Mouse (Mus musculus): ENCODE measurements around the gene 9630041A04Rik. TPM values are rescaled to one million over a fixed set of nuclear protein-coding genes. Genes with fewer than 3 reads are reported as not detected.

Gene 9630041A04Rik
- polyA plus RNA-seq, 1 experiment: not detected

DNA sequence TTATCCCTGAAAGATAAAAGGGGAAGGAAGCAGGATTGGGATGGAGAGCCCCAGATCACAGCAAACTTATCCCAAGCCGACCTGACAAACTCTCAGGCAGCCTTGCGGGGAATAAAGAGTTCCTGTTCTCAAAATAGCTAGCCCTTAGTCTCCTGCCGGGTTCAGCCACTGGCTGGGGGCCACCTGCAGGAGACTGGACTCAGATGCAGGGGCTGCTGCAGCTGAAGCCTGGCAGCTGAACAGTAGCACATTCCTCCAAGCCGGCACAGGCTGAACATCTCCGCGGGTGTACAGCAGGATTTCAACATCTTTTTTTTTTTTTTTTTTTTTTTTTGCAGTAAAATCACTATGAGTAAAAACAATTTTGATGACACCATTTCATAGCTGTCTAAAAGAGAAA lies 110.2 kb downstream of the 9630041A04Rik start:
- TF ChIP-seq CTCF (IDR thresholded peaks at IDR 0.05; ENCODE audit: control insufficient read depth, insufficient read depth, insufficient replicate concordance, low read depth, low read length) (no peak), POLR2A (IDR thresholded peaks at IDR 0.05; ENCODE audit: control insufficient read depth, low read depth, low read length) (no peak)
- H3K36me3 ChIP-seq (ENCODE audit: control insufficient read depth, insufficient read depth, low read length): no peaks in the 10 kb centered on the region
- no peak overlapping the region for H3K4me3 ChIP-seq (ENCODE audit: control insufficient read depth, low read depth, low read length)
- no peak overlapping the region for H3K27ac ChIP-seq (ENCODE audit: control insufficient read depth, insufficient read depth, low read depth, low read length)
- no peaks in the 10 kb centered on the region for H3K27me3 ChIP-seq (ENCODE audit: control insufficient read depth, insufficient read depth, low read length)
- H3K4me1 ChIP-seq (ENCODE audit: control insufficient read depth, insufficient read depth, low read length): peaks cover 4% of the 10 kb centered on the region; the same call in 1 of the 2 replicates

DNA sequence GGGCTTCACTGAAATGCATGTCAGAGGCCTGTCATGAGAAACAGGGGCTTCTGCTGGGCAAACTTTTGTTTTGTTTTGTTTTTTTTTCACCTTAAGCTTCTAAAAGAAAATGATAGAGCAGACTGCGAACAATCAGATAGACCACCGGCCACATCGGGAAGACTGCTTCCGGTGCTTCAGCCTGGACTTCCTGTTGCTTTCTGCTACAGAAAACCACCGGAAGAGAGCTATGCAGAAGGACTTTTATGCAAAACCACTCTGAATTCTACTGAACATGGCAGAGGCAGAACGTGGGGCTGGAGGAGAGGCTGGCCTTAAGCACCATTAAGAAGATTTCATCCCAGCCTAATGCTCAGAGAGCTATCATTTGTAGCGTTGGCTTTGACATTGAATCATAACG lies 110.7 kb downstream of the 9630041A04Rik start:
- H3K36me3 ChIP-seq (ENCODE audit: control insufficient read depth, insufficient read depth, low read length): no peaks in the 10 kb centered on the region
- no peak for TF ChIP-seq CTCF (IDR thresholded peaks at IDR 0.05; ENCODE audit: control insufficient read depth, insufficient read depth, insufficient replicate concordance, low read depth, low read length)
- no peak for TF ChIP-seq POLR2A (IDR thresholded peaks at IDR 0.05; ENCODE audit: control insufficient read depth, low read depth, low read length)
- H3K4me1 ChIP-seq (ENCODE audit: control insufficient read depth, insufficient read depth, low read length): peaks cover 4% of the 10 kb centered on the region; the same call in 1 of the 2 replicates
- no peak overlapping the region for H3K4me3 ChIP-seq (ENCODE audit: control insufficient read depth, low read depth, low read length)
- H3K27me3 ChIP-seq (ENCODE audit: control insufficient read depth, insufficient read depth, low read length): no peaks in the 10 kb centered on the region
- H3K27ac ChIP-seq (ENCODE audit: control insufficient read depth, insufficient read depth, low read depth, low read length): no peak overlapping the region

DNA sequence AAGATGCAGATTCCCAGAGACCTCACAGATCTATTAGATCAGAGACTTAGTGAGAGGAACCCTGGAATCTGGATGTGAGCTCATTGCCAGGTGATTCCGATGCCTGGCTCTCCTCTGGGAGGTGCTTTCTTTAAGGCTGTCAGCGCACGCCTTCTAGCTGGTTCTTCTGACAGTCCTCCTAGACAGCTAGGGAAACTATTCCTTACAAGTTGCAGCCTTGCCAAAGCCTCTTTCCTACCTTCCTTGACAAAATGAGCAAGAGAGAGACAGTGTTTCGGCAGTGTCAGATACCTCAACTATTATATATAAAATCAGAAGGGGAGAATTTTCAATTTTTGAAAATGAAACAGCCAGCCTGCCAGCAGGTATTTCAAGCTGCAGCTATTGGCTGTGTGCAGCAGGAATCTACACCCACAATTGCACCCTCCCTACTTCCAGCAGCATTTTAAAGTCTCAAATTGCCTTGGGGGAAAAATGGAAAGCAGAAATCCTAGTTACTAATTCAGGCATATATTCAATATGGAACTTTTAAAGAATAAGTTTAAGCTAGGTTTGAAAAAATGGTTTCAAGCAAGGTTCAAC lies 115.3 kb downstream of the 9630041A04Rik start:
- H3K4me3 ChIP-seq (ENCODE audit: control insufficient read depth, low read depth, low read length): no peak overlapping the region
- H3K36me3 ChIP-seq (ENCODE audit: control insufficient read depth, insufficient read depth, low read length): no peaks in the 10 kb centered on the region
- H3K27me3 ChIP-seq (ENCODE audit: control insufficient read depth, insufficient read depth, low read length): no peaks in the 10 kb centered on the region
- H3K4me1 ChIP-seq (ENCODE audit: control insufficient read depth, insufficient read depth, low read length): no peaks in the 10 kb centered on the region
- H3K27ac ChIP-seq (ENCODE audit: control insufficient read depth, insufficient read depth, low read depth, low read length): no peak overlapping the region
- no peak for TF ChIP-seq POLR2A (IDR thresholded peaks at IDR 0.05; ENCODE audit: control insufficient read depth, low read depth, low read length)
- no peak for TF ChIP-seq CTCF (IDR thresholded peaks at IDR 0.05; ENCODE audit: control insufficient read depth, insufficient read depth, insufficient replicate concordance, low read depth, low read length)

DNA sequence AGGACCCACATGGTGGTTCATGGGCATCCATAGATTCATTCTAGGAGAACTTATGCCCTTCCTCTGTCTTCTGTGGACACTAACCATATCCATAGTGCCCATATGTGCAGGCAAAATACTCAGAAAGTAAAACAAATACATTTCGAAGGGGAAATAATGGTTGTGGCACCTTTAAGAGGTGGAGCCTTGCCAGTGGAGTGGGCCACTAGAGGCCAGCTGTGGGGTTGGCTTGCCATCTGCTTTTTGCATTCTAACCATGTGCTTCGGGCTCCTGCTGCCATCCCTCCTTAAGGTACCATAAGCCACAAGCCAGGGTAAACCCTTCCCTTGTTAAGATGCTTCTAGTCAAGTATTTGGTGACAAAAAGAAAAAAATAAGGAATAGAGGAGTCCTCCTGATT lies 119.5 kb downstream of the 9630041A04Rik start:
- H3K4me3 ChIP-seq (ENCODE audit: control insufficient read depth, low read depth, low read length): no peak overlapping the region
- no peak overlapping the region for H3K27ac ChIP-seq (ENCODE audit: control insufficient read depth, insufficient read depth, low read depth, low read length)
- no peaks in the 10 kb centered on the region for H3K27me3 ChIP-seq (ENCODE audit: control insufficient read depth, insufficient read depth, low read length)
- H3K36me3 ChIP-seq (ENCODE audit: control insufficient read depth, insufficient read depth, low read length): no peaks in the 10 kb centered on the region
- no peaks in the 10 kb centered on the region for H3K4me1 ChIP-seq (ENCODE audit: control insufficient read depth, insufficient read depth, low read length)
- TF ChIP-seq CTCF (IDR thresholded peaks at IDR 0.05; ENCODE audit: control insufficient read depth, insufficient read depth, insufficient replicate concordance, low read depth, low read length) (no peak), POLR2A (IDR thresholded peaks at IDR 0.05; ENCODE audit: control insufficient read depth, low read depth, low read length) (no peak)

DNA sequence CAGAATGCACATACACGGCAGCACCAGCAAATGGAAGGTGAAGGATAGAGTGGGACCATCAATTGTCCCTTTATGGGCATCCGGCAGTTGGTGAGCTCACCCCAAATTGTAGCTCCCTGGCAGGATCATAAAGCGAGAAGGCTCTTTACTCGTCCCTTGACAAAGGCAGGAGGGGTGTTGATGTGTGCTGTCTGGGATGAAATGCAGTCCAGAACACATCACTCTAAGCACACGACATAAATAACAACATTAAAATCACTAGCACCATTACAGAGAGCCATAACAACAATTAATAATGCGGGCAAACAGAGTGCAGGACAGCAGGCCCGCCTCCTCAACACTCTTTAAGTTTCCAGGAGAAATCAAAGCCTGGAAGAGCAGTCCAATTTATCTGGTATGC lies 120.7 kb downstream of the 9630041A04Rik start:
- H3K4me1 ChIP-seq (ENCODE audit: control insufficient read depth, insufficient read depth, low read length): no peaks in the 10 kb centered on the region
- no peaks in the 10 kb centered on the region for H3K36me3 ChIP-seq (ENCODE audit: control insufficient read depth, insufficient read depth, low read length)
- H3K27ac ChIP-seq (ENCODE audit: control insufficient read depth, insufficient read depth, low read depth, low read length): no peak overlapping the region
- H3K4me3 ChIP-seq (ENCODE audit: control insufficient read depth, low read depth, low read length): no peak overlapping the region
- TF ChIP-seq CTCF (IDR thresholded peaks at IDR 0.05; ENCODE audit: control insufficient read depth, insufficient read depth, insufficient replicate concordance, low read depth, low read length): no peak
- TF ChIP-seq POLR2A (IDR thresholded peaks at IDR 0.05; ENCODE audit: control insufficient read depth, low read depth, low read length): no peak
- H3K27me3 ChIP-seq (ENCODE audit: control insufficient read depth, insufficient read depth, low read length): no peaks in the 10 kb centered on the region

DNA sequence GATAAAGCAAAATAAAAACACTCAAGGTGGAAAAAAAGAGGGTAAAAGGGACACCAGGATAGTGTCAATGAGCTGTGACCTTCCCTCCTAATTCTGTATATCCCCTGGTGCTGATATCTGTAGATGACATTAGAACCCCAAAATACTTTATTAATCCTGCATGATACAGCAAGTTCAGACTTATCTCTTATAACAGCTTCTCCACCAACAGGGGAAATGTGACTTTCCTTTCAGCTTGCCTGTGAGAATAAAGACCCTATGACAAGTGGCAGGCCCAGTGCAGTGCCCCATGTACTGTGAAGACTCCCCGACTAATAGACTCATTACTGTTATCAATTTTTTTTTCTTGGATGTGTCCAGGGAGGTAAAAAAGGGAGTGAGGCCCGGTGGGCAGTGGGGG lies 125.3 kb downstream of the 9630041A04Rik start:
- H3K27ac ChIP-seq (ENCODE audit: control insufficient read depth, insufficient read depth, low read depth, low read length): no peak overlapping the region
- H3K36me3 ChIP-seq (ENCODE audit: control insufficient read depth, insufficient read depth, low read length): no peaks in the 10 kb centered on the region
- no peak for TF ChIP-seq POLR2A (IDR thresholded peaks at IDR 0.05; ENCODE audit: control insufficient read depth, low read depth, low read length)
- no peak for TF ChIP-seq CTCF (IDR thresholded peaks at IDR 0.05; ENCODE audit: control insufficient read depth, insufficient read depth, insufficient replicate concordance, low read depth, low read length)

DNA sequence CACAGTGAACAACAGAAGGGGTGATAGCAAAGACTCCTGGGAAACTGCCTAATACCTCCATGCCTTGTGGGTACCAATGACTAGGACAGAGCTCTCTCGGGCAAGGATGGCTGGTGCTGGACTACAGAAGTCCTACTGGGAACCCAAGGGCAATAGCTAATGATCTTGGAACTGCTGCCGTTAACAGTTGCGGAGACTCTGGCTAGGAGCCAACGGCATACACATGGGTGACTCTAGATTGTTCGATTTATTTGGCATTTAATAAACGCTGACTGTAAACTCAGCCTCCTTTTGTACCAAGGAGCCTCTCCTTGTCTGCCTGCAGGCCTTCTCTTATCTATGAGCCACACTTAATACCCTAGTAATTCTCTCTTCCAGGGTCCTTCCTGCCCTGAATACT lies 128.4 kb downstream of the 9630041A04Rik start:
- peak overlapping the region; percentile 55; the same call in 1 of the 2 replicates for H3K4me3 ChIP-seq (ENCODE audit: control insufficient read depth, low read depth, low read length)
- no peaks in the 10 kb centered on the region for H3K4me1 ChIP-seq (ENCODE audit: control insufficient read depth, insufficient read depth, low read length)
- no peaks in the 10 kb centered on the region for H3K36me3 ChIP-seq (ENCODE audit: control insufficient read depth, insufficient read depth, low read length)
- H3K27ac ChIP-seq (ENCODE audit: control insufficient read depth, insufficient read depth, low read depth, low read length): no peak overlapping the region
- no peaks in the 10 kb centered on the region for H3K27me3 ChIP-seq (ENCODE audit: control insufficient read depth, insufficient read depth, low read length)
- no peak for TF ChIP-seq POLR2A (IDR thresholded peaks at IDR 0.05; ENCODE audit: control insufficient read depth, low read depth, low read length)
- TF ChIP-seq CTCF (IDR thresholded peaks at IDR 0.05; ENCODE audit: control insufficient read depth, insufficient read depth, insufficient replicate concordance, low read depth, low read length): no peak

More for the DNA sequence above, 125.3 kb downstream of the 9630041A04Rik start:
- H3K27me3 ChIP-seq (ENCODE audit: control insufficient read depth, insufficient read depth, low read length): no peaks in the 10 kb centered on the region
- H3K4me3 ChIP-seq (ENCODE audit: control insufficient read depth, low read depth, low read length): no peak overlapping the region
- H3K4me1 ChIP-seq (ENCODE audit: control insufficient read depth, insufficient read depth, low read length): no peaks in the 10 kb centered on the region
